Mouse (Mus musculus): ENCODE results near the gene Mogat1. TPM values are rescaled to one million over a fixed set of nuclear protein-coding genes. Genes with fewer than 3 reads are reported as not detected.
"Not testable (repeated sequence)": the region's sequence is repeated elsewhere in the genome, so short reads cannot be mapped to it uniquely, and the experiment has no call there.

Mogat1 gene
- polyA plus RNA-seq (2015; fragmentation: Nextera tagmentation; extraction: Ambion mirVana): 0.82 and 0.83 TPM in 2 replicates

DNA sequence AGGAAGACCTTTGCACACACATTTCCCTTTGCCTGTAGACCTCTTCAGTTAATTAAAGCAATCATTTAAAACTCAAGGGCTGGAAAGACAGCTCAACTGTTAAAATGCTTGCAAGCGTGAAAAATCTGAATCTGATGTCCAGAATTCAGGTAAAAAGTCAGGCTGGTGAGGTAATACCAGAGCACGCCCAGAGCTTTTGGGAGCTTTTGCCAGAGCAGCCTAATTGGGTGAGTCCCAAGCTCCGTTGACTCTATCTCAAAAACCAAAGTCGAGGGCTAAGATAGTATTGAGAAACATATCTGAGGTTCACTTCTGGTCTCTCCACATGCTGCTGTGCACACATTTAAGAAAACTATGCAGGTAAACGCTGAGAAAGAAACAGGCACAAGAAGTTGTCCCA lies at the start of gene Mogat1:
Gene Mogat1 (plus strand): TSS at position 130 of the 400 bp plus-strand sequence.
- peaks cover 6% of the 10 kb centered on the region for H3K4me1 ChIP-seq
- 72% methylated on average over 5 of the region's 5 CpGs for WGBS
- H3K9me3 ChIP-seq (replicated peaks): no peaks in the 10 kb centered on the region
- peak within 1 kb of the TSS; percentile 64 for H3K4me2 ChIP-seq
- H3K27me3 ChIP-seq (replicated peaks): no peaks in the 10 kb centered on the region
- H3K9ac ChIP-seq (replicated peaks): peak within 1 kb of the TSS; percentile 45
- no peaks in the 10 kb centered on the region for H3K36me3 ChIP-seq
- H3K4me3 ChIP-seq (replicated peaks): peak within 1 kb of the TSS; percentile 40
- no peak within 1 kb of the TSS for H3K27ac ChIP-seq (replicated peaks)
- no peak for ATAC-seq (ENCODE audit: low FRiP score)

- H3K27me3 ChIP-seq (replicated peaks): no peaks in the 10 kb centered on the region
- no peaks in the 10 kb centered on the region for H3K9me3 ChIP-seq (replicated peaks)
- H3K4me1 ChIP-seq: no peaks in the 10 kb centered on the region
- ATAC-seq (ENCODE audit: low FRiP score): no peak
- no peak overlapping the region for H3K9ac ChIP-seq (replicated peaks)
- H3K4me3 ChIP-seq (replicated peaks): no peak overlapping the region
- no peak overlapping the region for H3K4me2 ChIP-seq
- peaks cover 54% of the 10 kb centered on the region for H3K36me3 ChIP-seq
- no peak overlapping the region for H3K27ac ChIP-seq (replicated peaks)
- WGBS: 93% methylated on average over 5 of the region's 5 CpGs
These were observed 38.4 kb upstream of the Mogat1 start for GRCm38 (mm10) chr1:78472441-78472840.

- H3K4me1 ChIP-seq: peaks cover 18% of the 10 kb centered on the region
- H3K36me3 ChIP-seq: peaks cover 11% of the 10 kb centered on the region; the same call in 1 of the 2 replicates
- no peak overlapping the region for H3K4me3 ChIP-seq (replicated peaks)
- no peak overlapping the region for H3K9ac ChIP-seq (replicated peaks)
- H3K27me3 ChIP-seq (replicated peaks): no peaks in the 10 kb centered on the region
- no peaks in the 10 kb centered on the region for H3K9me3 ChIP-seq (replicated peaks)
- WGBS: 87% methylated on average over 3 of the region's 3 CpGs
- ATAC-seq (ENCODE audit: low FRiP score): no peak
- H3K27ac ChIP-seq (replicated peaks): no peak overlapping the region
- no peak overlapping the region for H3K4me2 ChIP-seq
These were observed 27.4 kb upstream of the Mogat1 start for GRCm38 (mm10) chr1:78483430-78483829.

DNA sequence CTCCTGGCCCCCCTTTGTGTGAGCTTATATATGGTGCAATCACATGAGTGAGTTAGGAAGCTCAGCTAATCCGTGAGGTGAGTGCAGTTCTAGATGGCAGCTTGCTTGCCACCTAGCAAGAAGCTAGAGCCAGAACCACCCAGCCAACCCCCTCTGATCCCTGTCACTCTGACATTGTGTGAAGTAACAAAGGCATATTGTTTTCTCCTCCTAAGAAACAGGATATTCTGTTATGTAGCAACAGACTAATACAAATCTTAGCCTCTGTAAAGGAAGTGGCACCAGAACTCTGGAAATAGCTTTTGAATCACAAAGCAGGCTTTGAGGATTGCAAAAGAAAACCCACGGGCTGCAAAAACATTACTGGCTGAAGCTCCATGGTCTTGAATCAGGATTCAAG lies 26.4 kb upstream of the Mogat1 start:
- no peak for ATAC-seq (ENCODE audit: low FRiP score)
- H3K4me2 ChIP-seq: no peak overlapping the region
- WGBS: 66% methylated on average over 2 of the region's 2 CpGs
- no peak overlapping the region for H3K4me3 ChIP-seq (replicated peaks)
- peaks cover 10% of the 10 kb centered on the region; the same call in 1 of the 2 replicates for H3K36me3 ChIP-seq
- H3K4me1 ChIP-seq: peaks cover 19% of the 10 kb centered on the region
- no peak overlapping the region for H3K9ac ChIP-seq (replicated peaks)
- H3K27ac ChIP-seq (replicated peaks): no peak overlapping the region
- no peaks in the 10 kb centered on the region for H3K9me3 ChIP-seq (replicated peaks)
- H3K27me3 ChIP-seq (replicated peaks): no peaks in the 10 kb centered on the region

- no peak; the same call in none of the 2 replicates for ATAC-seq (ENCODE audit: low FRiP score)
- Histone ChIP-seq H3K9ac (replicated peaks) (peak overlapping the region; percentile 87), H3K4me1 (peaks cover 24% of the 10 kb centered on the region), H3K27me3 (replicated peaks) (peaks cover 5% of the 10 kb centered on the region; the same call in 1 of the 2 replicates), H3K36me3 (no peaks in the 10 kb centered on the region; the same call in 1 of the 2 replicates), H3K4me3 (replicated peaks) (peak overlapping the region; percentile 100), H3K27ac (replicated peaks) (peak overlapping the region; percentile 72), H3K4me2 (peak overlapping the region; percentile 87), H3K9me3 (replicated peaks) (no peaks in the 10 kb centered on the region)
- under 1% methylated on average over 28 of the region's 28 CpGs for WGBS
These were observed 22.4 kb upstream of the Mogat1 start for GRCm38 (mm10) chr1:78488427-78488751.

DNA sequence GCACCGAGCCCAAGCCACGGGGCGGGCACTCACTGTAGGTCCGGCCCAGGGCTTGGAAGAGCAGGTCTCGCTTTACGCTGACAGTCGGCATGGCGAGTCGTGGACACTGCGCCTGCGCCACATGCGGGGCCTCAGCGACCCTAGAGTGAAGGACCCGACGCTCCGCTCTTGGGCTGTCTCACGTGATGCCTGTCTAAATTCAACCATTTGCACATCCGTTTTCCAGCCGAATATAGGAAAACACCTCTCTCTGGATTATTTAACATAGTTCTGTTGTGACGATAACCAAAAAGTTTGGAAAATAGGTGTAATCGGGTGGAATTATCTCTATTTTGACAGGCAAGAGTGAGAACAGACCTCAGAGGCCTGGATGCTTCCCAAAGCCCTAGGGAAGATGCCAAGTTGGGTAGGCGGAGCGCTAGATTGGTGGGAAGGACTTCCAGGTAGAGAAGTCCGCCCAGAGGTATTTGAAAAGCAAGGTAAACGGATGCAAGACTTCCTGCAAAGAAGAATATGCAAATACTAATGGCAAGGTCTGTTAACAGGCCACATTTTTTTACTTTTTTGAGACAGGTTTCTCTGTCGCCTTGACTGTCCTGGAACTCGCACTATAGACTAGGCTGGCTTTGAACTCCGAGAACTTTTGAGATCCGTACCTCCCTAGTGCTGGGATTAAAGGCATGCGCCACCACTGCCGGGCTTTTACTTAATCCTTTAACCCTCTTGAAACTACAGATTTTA lies 21.9 kb upstream of the Mogat1 start, which contains the start of gene Farsb:
Gene Farsb (minus strand): TSS at position 146 of the 741 bp plus-strand sequence.
- peak within 1 kb of the TSS; percentile 79 for H3K27ac ChIP-seq (replicated peaks)
- H3K27me3 ChIP-seq (replicated peaks): peaks cover 5% of the 10 kb centered on the region; the same call in 1 of the 2 replicates
- H3K4me2 ChIP-seq: peak within 1 kb of the TSS; percentile 87
- H3K36me3 ChIP-seq: no peaks in the 10 kb centered on the region; the same call in 1 of the 2 replicates
- ATAC-seq (ENCODE audit: low FRiP score): peak; percentile 97
- H3K4me1 ChIP-seq: peaks cover 24% of the 10 kb centered on the region
- under 1% methylated on average over 31 of the region's 31 CpGs for WGBS
- no peaks in the 10 kb centered on the region for H3K9me3 ChIP-seq (replicated peaks)
- H3K4me3 ChIP-seq (replicated peaks): peak within 1 kb of the TSS; percentile 100
- H3K9ac ChIP-seq (replicated peaks): peak within 1 kb of the TSS; percentile 87

DNA sequence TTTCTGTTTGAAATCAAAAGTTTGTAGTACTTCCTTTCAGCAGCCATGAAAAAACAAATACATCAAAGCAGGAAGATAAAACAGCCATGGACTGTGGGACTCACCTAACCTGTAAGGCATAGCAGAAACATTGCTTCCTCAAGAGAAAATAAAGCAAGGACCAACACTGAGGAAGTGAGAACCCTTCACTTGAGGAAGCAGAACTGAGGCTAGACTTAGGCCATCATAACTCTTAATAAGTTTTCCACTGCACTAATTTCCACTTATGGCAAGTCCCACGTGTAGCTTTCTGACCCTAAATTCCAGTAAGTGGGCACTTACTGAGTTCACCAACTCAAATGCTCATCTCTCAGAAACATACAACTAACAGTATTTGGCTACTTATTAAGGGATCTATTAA lies 20.6 kb upstream of the Mogat1 start:
- Histone ChIP-seq H3K27ac (replicated peaks) (no peak overlapping the region), H3K4me2 (no peak overlapping the region), H3K9ac (replicated peaks) (no peak overlapping the region), H3K27me3 (replicated peaks) (peaks cover 5% of the 10 kb centered on the region; the same call in 1 of the 2 replicates), H3K4me3 (replicated peaks) (no peak overlapping the region), H3K9me3 (replicated peaks) (no peaks in the 10 kb centered on the region), H3K36me3 (no peaks in the 10 kb centered on the region; the same call in 1 of the 2 replicates), H3K4me1 (peaks cover 21% of the 10 kb centered on the region)
- no peak for ATAC-seq (ENCODE audit: low FRiP score)
- WGBS: 75% methylated on average over 1 of the region's 1 CpGs

- no peak for ATAC-seq (ENCODE audit: low FRiP score)
- 93% methylated on average over 16 of the region's 16 CpGs for WGBS
These were observed 9.8 kb upstream of the Mogat1 start for GRCm38 (mm10) chr1:78501036-78501435.

GRCm38 (mm10) chr1:78501856-78502255 lies 8.9 kb upstream of the Mogat1 start:
- H3K4me1 ChIP-seq; H3K27ac ChIP-seq (replicated peaks); H3K9ac ChIP-seq (replicated peaks); H3K4me3 ChIP-seq (replicated peaks); ATAC-seq (ENCODE audit: low FRiP score); H3K9me3 ChIP-seq (replicated peaks); H3K27me3 ChIP-seq (replicated peaks); H3K36me3 ChIP-seq; H3K4me2 ChIP-seq: not testable (repeated sequence)
- 93% methylated on average over 12 of the region's 12 CpGs for WGBS

More at GRCm38 (mm10) chr1:78501036-78501435, 9.8 kb upstream of the Mogat1 start:
- Histone ChIP-seq H3K4me3 (replicated peaks) (no peak overlapping the region), H3K9me3 (replicated peaks) (no peaks in the 10 kb centered on the region), H3K27ac (replicated peaks) (no peak overlapping the region), H3K36me3 (no peaks in the 10 kb centered on the region), H3K27me3 (replicated peaks) (no peaks in the 10 kb centered on the region), H3K4me1 (no peaks in the 10 kb centered on the region), H3K4me2 (no peak overlapping the region), H3K9ac (replicated peaks) (no peak overlapping the region)

- no peak for ATAC-seq (ENCODE audit: low FRiP score)
These were observed 8.3 kb upstream of the Mogat1 start for GRCm38 (mm10) chr1:78502527-78502926.

GRCm38 (mm10) chr1:78507137-78507536 lies 3.7 kb upstream of the Mogat1 start:
- Histone ChIP-seq H3K9ac (replicated peaks) (no peak overlapping the region), H3K36me3 (no peaks in the 10 kb centered on the region), H3K9me3 (replicated peaks) (no peaks in the 10 kb centered on the region), H3K27me3 (replicated peaks) (no peaks in the 10 kb centered on the region), H3K4me1 (peaks cover 6% of the 10 kb centered on the region), H3K4me3 (replicated peaks) (no peak overlapping the region), H3K27ac (replicated peaks) (no peak overlapping the region), H3K4me2 (no peak overlapping the region)
- no peak for ATAC-seq (ENCODE audit: low FRiP score)
- WGBS: 51% methylated on average over 1 of the region's 1 CpGs

More at GRCm38 (mm10) chr1:78502527-78502926, 8.3 kb upstream of the Mogat1 start:
- Histone ChIP-seq H3K4me3 (replicated peaks) (no peak overlapping the region), H3K27me3 (replicated peaks) (no peaks in the 10 kb centered on the region), H3K27ac (replicated peaks) (no peak overlapping the region), H3K36me3 (no peaks in the 10 kb centered on the region), H3K4me1 (no peaks in the 10 kb centered on the region), H3K9ac (replicated peaks) (no peak overlapping the region), H3K4me2 (no peak overlapping the region), H3K9me3 (replicated peaks) (no peaks in the 10 kb centered on the region)
- 93% methylated on average over 6 of the region's 6 CpGs for WGBS

- Histone ChIP-seq H3K4me2 (peak within 1 kb of the TSS; percentile 64), H3K9ac (replicated peaks) (peak within 1 kb of the TSS; percentile 45), H3K9me3 (replicated peaks) (no peaks in the 10 kb centered on the region), H3K27me3 (replicated peaks) (no peaks in the 10 kb centered on the region), H3K27ac (replicated peaks) (no peak within 1 kb of the TSS), H3K4me3 (replicated peaks) (peak within 1 kb of the TSS; percentile 40), H3K36me3 (no peaks in the 10 kb centered on the region), H3K4me1 (peaks cover 6% of the 10 kb centered on the region)
- WGBS: 4% methylated on average over 25 of the region's 25 CpGs
- ATAC-seq (ENCODE audit: low FRiP score): peak; percentile 55
These were observed 900 bp downstream of the Mogat1 start, which contains the start of gene BC035947 for GRCm38 (mm10) chr1:78511621-78512160. Gene BC035947 (minus strand): TSS chr1:78512158.
